Mouse (Mus musculus) naive thymus-derived CD4-positive, alpha-beta T cell, adult 5 months (primary cell): ENCODE data around the gene Glipr1. TPM values are rescaled to one million over a fixed set of nuclear protein-coding genes. Genes with fewer than 3 reads are reported as not detected.

Experiments used
- polyA plus RNA-seq: library from polyadenylated mRNA; unstranded; fragments of 100-300 nt; shearing (Covaris generic); gene quantifications from one replicate; pipeline ENCODE4 v1.2.1, GENCODE M21; 2017

Glipr1 gene
- polyA plus RNA-seq, result 59.5 TPM

DNA sequence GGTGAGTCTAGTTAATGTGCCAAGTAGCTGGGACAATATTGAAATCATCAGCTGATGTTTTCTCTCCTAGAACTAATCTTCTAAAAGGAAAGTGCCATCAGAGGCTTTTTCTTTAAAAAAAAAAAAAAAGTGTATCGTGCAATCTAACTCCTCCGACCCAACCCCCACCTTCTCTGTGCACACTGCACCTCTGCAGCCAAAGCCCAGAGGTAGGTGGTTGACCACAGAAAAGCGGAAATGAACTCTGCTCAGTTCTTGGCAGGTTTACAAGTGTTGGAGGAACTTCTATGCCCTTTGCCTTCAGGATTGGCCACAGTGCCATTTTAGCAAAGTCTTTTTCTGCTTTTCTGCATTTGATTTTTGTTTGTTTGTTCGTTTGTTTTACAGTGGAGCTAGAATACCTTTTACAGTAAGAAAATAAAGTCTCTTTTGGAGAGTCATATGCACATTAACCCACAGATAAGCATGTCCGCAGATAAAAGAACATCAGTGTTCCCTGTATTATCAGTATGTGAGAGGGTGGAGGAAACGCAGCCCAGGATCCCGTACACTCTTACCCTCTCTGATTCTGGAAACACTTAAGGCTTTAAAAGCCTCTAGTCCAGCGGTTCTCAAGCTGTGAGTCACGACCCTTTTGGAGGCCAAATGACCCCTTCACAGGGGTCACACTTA lies at the start of gene Glipr1:
Gene Glipr1 (minus strand): TSS at position 88 of the 672 bp plus-strand sequence.

DNA sequence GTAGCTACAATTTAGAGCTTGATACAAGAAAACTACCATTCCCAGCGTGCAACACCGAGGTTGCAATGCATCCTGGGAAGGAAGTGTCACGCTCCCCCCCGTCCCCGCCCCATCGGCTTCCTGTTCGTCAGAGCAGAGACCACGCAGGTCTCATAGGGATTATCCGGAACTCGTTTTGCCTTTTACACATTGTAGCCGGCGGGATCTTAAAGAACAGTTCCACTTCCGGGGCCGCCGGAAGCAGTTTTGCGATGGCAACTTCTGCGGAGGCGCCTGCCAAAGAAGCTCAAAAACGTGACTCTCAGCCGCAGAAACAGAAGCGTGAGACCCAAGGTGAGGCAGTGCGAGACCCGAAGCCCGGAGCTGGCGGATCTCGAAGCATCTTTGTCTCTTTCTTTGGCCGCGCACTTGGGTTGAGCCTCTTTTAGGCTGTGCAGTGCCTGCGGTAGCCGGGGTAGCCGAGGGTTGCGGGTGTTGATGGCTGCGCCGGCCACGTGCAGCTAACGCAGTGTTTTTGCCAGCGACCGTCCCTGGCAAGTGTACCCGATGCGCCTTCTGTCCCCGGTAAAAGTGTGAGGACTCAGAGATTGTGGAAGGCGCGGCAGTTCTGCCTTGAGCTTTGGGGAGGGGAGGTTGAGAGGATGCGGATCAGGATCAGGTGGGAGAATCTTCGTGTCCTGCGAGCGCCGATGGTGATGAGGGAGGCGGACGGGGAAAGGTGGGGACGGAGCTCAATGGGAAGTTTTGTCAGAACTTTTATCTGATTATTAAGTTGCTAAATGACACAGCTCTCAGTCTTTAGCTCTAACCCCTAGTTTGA lies 29.7 kb downstream of the Glipr1 start, which contains the start of gene Krr1:
Gene Krr1 (plus strand): TSS at position 123 of the 820 bp plus-strand sequence.

Other genes starting within 250 kb of the Glipr1 start
- gene Krr1, start 30.0 kb downstream of the Glipr1 start, polyA plus RNA-seq, result 47.2 TPM
- not detected for gene Glipr1l1, start 57.6 kb upstream of the Glipr1 start, polyA plus RNA-seq
- gene Glipr1l2, start 80.7 kb upstream of the Glipr1 start, polyA plus RNA-seq, result not detected
- gene Glipr1l3, start 157.7 kb upstream of the Glipr1 start, polyA plus RNA-seq, result not detected
- not detected for gene Caps2, start 161.0 kb upstream of the Glipr1 start, polyA plus RNA-seq